Mouse (Mus musculus) liver, adult 2 months (tissue): ENCODE measurements around the gene Lsm12.

Experiments
- CTCF ChIP-seq: fragments of 200-500 bp; IDR thresholded peaks from 2 replicates; pipeline ENCODE4 v1.5.1; 2011; ENCODE audit warnings: low read depth, low read length, control low read depth
- POLR2A ChIP-seq: fragments of 200-500 bp; IDR thresholded peaks from 2 replicates; pipeline ENCODE4 v1.6.1; 2011; ENCODE audit warnings: low read length, control low read depth; ENCODE audit not compliant: insufficient read depth; ENCODE audit errors: extremely low read depth

GRCm38 (mm10) chr11:102144957-102145470 is 40.1 kb downstream of the Lsm12 start:
- TF ChIP-seq CTCF (no peak), POLR2A (no peak)
